Mouse (Mus musculus) ES-E14 (cell line): ENCODE data around the gene Slmap.
"Not testable (repeated sequence)": the region's sequence is repeated elsewhere in the genome, so short reads cannot be mapped to it uniquely, and the experiment has no call there.

Experiments used
- CHD2 ChIP-seq: IDR thresholded peaks from 2 replicates; pipeline ENCODE4 v1.6.1; 2014; ENCODE audit warnings: mild to moderate bottlenecking, low read depth, low read length, inconsistent platforms
- HCFC1 ChIP-seq: IDR thresholded peaks from 2 replicates; pipeline ENCODE4 v1.6.1; 2012; ENCODE audit warnings: low read length, inconsistent platforms, borderline replicate concordance; ENCODE audit not compliant: insufficient read depth
- MAFK ChIP-seq: IDR thresholded peaks from 2 replicates; pipeline ENCODE4 v1.6.1; 2014; ENCODE audit warnings: mild to moderate bottlenecking, low read depth, low read length, inconsistent platforms; ENCODE audit not compliant: insufficient read depth
- ZC3H11A ChIP-seq: IDR thresholded peaks from 2 replicates; pipeline ENCODE4 v1.6.1; 2012; ENCODE audit warnings: low read depth, mild to moderate bottlenecking, inconsistent platforms, low read length, borderline replicate concordance
- ZNF384 ChIP-seq: IDR thresholded peaks from 2 replicates; pipeline ENCODE4 v1.6.1; 2012; ENCODE audit warnings: low read depth, low read length, inconsistent platforms

DNA sequence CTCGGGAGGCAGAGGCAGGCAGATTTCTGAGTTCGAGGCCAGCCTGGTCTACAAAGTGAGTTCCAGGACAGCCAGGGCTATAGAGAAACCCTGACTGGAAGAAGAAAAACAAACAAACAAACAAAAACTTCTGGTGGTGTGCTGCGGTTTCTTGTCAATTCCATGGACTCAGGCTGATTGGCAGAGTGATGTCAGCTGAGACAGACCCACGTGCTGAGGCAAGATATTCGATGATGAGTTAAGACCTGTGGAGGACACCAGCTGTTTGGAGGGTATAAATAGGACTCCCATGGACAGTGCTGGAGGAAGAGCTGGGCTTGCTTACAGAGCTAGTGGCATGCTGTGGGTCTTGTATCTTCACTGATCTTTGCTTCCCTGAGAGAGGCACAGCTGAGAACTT is 38.8 kb upstream of the Slmap start, which contains the start of gene Dennd6a:
- not testable (repeated sequence) for TF ChIP-seq MAFK, ZC3H11A, CHD2, HCFC1, ZNF384
